ENCODE assay signal across 30 mouse cellular contexts in genomic region chr16:91968725-91969124, GRCm38 (mm10).
DNase-seq lines count a peak whose midpoint lies in the region; ATAC-seq and TF ChIP-seq lines count a peak whose summit lies in the region.
"Had no signal": no experiment of that assay in that cellular context is flagged by ENCODE, and none has a peak within 500 bp of the region (broad histone marks: within the 10 kb centered on the region; RNA-seq: fewer than 3 reads in every experiment).

No protein-coding gene starts in this region.

- H3K9me3 ChIP-seq in kidney, postnatal 0 days (replicated peaks; ENCODE audit: low read length): no peaks in the 10 kb centered on the region
- H3K9me3 ChIP-seq in lung, postnatal 0 days (ENCODE audit: low read length): no peaks in the 10 kb centered on the region
- no peaks in the 10 kb centered on the region for H3K9me3 ChIP-seq in forebrain, embryonic 13.5 days (replicated peaks)
- H3K9me3 ChIP-seq: embryonic facial prominence, embryonic 10.5 days; embryonic facial prominence, embryonic 13.5 days; forebrain, embryonic 10.5 days; heart, embryonic 10.5 days; heart, embryonic 13.5 days had no signal

- no peak overlapping the region for H3K9ac ChIP-seq in kidney, postnatal 0 days (ENCODE audit: low read depth, low read length)
- no peak overlapping the region for H3K9ac ChIP-seq in lung, postnatal 0 days (replicated peaks; ENCODE audit: low read depth)
- H3K9ac ChIP-seq in forebrain, embryonic 13.5 days: no peak overlapping the region
- H3K9ac ChIP-seq: embryonic facial prominence, embryonic 13.5 days; forebrain, postnatal 0 days; heart, embryonic 13.5 days; hindbrain, embryonic 14.5 days had no signal

- DNase-seq in kidney, postnatal 0 days (ENCODE audit: low spot score): no peak
- DNase-seq in kidney, postnatal 10 days: no peak
- peak; percentile 28 for DNase-seq in lung, postnatal 0 days (ENCODE audit: low spot score)
- no peak for DNase-seq in lung, postnatal 25 days (ENCODE audit: low spot score)
- DNase-seq in 416B (ENCODE audit: low read depth): peak; percentile 52
- no peak for DNase-seq in gastrocnemius, postnatal 14 days
- DNase-seq: adrenal gland, adult 2 months; adrenal gland, postnatal 14 days; B cell, adult 2 months; cerebellum, adult 11 months; cerebellum, adult 2 months; cerebellum, adult 9-11 months; cerebellum, postnatal 36 days; embryo, embryonic 11 days; forebrain, postnatal 0 days; gastrocnemius, adult 2 months; gastrocnemius, postnatal 25 days; heart, adult 2 months; heart, postnatal 36 days had no signal

- no peak for TF ChIP-seq POLR2A in embryonic fibroblast, embryonic 13.5 days (IDR thresholded peaks at IDR 0.05; ENCODE audit: low read depth, low read length)

- H3K36me3 ChIP-seq in kidney, postnatal 0 days (ENCODE audit: insufficient read depth, low read length): no peaks in the 10 kb centered on the region
- H3K36me3 ChIP-seq in lung, postnatal 0 days (ENCODE audit: insufficient read depth, low read length): no peaks in the 10 kb centered on the region
- H3K36me3 ChIP-seq in forebrain, embryonic 13.5 days (ENCODE audit: poor library complexity, severe bottlenecking): no peaks in the 10 kb centered on the region
- H3K36me3 ChIP-seq: embryonic facial prominence, embryonic 10.5 days; embryonic facial prominence, embryonic 13.5 days; forebrain, embryonic 10.5 days; heart, embryonic 10.5 days; heart, embryonic 13.5 days had no signal

- H3K27me3 ChIP-seq in kidney, postnatal 0 days (ENCODE audit: insufficient read depth, low read length): no peaks in the 10 kb centered on the region
- H3K27me3 ChIP-seq in lung, postnatal 0 days (replicated peaks; ENCODE audit: insufficient read depth, low read length): no peaks in the 10 kb centered on the region
- H3K27me3 ChIP-seq in forebrain, embryonic 13.5 days: no peaks in the 10 kb centered on the region
- H3K27me3 ChIP-seq: heart, embryonic 13.5 days had no signal

- 77% methylated on average over 10 of the region's 10 CpGs for WGBS in kidney, postnatal 0 days
- 67% methylated on average over 10 of the region's 10 CpGs for WGBS in lung, postnatal 0 days
- 62% methylated on average over 10 of the region's 10 CpGs for WGBS in forebrain, embryonic 13.5 days

- intact Hi-C loops in gastrocnemius, postnatal 14 days (cut with DNase I; ENCODE audit: low total_unique reads): no loop called here

- 0 out of 2 replicates have a peak overlapping the region, but pooled peaks have one; percentile 1 for H3K27ac ChIP-seq in kidney, postnatal 0 days
- H3K27ac ChIP-seq in lung, postnatal 0 days (ENCODE audit: low read length): no peak overlapping the region
- H3K27ac ChIP-seq in embryonic fibroblast, embryonic 13.5 days (ENCODE audit: insufficient read depth, low read length): peak overlapping the region; percentile 58
- H3K27ac ChIP-seq in forebrain, embryonic 13.5 days: no peak overlapping the region
- H3K27ac ChIP-seq: embryonic facial prominence, embryonic 10.5 days; embryonic facial prominence, embryonic 13.5 days; forebrain, embryonic 10.5 days; hindbrain, embryonic 14.5 days; hindbrain, postnatal 0 days had no signal

- no peak overlapping the region for H3K4me2 ChIP-seq in kidney, postnatal 0 days (ENCODE audit: low read length)
- no peak overlapping the region for H3K4me2 ChIP-seq in lung, postnatal 0 days (replicated peaks; ENCODE audit: low read depth, low read length)
- H3K4me2 ChIP-seq in forebrain, embryonic 13.5 days: no peak overlapping the region
- H3K4me2 ChIP-seq: embryonic facial prominence, embryonic 13.5 days; heart, embryonic 13.5 days; hindbrain, embryonic 14.5 days had no signal

- no peak for ATAC-seq in kidney, postnatal 0 days (replicated peaks; ENCODE audit: low FRiP score, low read depth)
- peak; percentile 15; the same call in 1 of the 2 replicates for ATAC-seq in lung, postnatal 0 days
- ATAC-seq in forebrain, embryonic 13.5 days: no peak
- ATAC-seq: forebrain, embryonic 14.5 days; forebrain, postnatal 0 days; hindbrain, postnatal 0 days; inflammation-experienced regulatory T-cells, adult 6 months had no signal

- H3K4me3 ChIP-seq in kidney, postnatal 0 days (replicated peaks; ENCODE audit: low read depth, low read length): no peak overlapping the region
- H3K4me3 ChIP-seq in lung, postnatal 0 days (ENCODE audit: low read depth, low read length): no peak overlapping the region
- no peak overlapping the region for H3K4me3 ChIP-seq in embryonic fibroblast, embryonic 13.5 days (ENCODE audit: insufficient read depth, low read length)
- H3K4me3 ChIP-seq in forebrain, embryonic 13.5 days: no peak overlapping the region
- H3K4me3 ChIP-seq: embryonic facial prominence, embryonic 10.5 days; embryonic facial prominence, embryonic 13.5 days; forebrain, embryonic 10.5 days; gastrocnemius, adult 2 months; heart, adult 2 months; heart, embryonic 10.5 days; heart, embryonic 13.5 days had no signal

- no peak for TF ChIP-seq CTCF in kidney, postnatal 0 days (IDR thresholded peaks at IDR 0.05; ENCODE audit: low read depth)
- no peak for TF ChIP-seq CTCF in lung, postnatal 0 days (IDR thresholded peaks at IDR 0.05)
- no peak for TF ChIP-seq CTCF in embryonic fibroblast, embryonic 13.5 days (IDR thresholded peaks at IDR 0.05; ENCODE audit: borderline replicate concordance, insufficient read depth, low read length)

- TF ChIP-seq EP300 in lung, postnatal 0 days (IDR thresholded peaks at IDR 0.05): no peak

- peaks cover 9% of the 10 kb centered on the region; the same call in 1 of the 2 replicates for H3K4me1 ChIP-seq in kidney, postnatal 0 days (replicated peaks; ENCODE audit: insufficient read depth, low read length)
- peaks cover 14% of the 10 kb centered on the region for H3K4me1 ChIP-seq in lung, postnatal 0 days (ENCODE audit: insufficient read depth, low read depth, low read length)
- peaks cover 24% of the 10 kb centered on the region for H3K4me1 ChIP-seq in embryonic fibroblast, embryonic 13.5 days (ENCODE audit: control insufficient read depth, insufficient read depth, low read length)
- peaks cover 18% of the 10 kb centered on the region for H3K4me1 ChIP-seq in forebrain, embryonic 13.5 days

Comparison
In these comparisons a context has a peak if more than half of its experiments do, and no peak if none do; other contexts are left out.
1. DNase-seq: peak in lung, postnatal 0 days (single experiment) and 416B (single experiment); none in kidney, postnatal 0 days (single experiment), kidney, postnatal 10 days (single experiment), lung, postnatal 25 days (single experiment) and gastrocnemius, postnatal 14 days (single experiment).
2. H3K27ac ChIP-seq: peak in kidney, postnatal 0 days (single experiment) and embryonic fibroblast, embryonic 13.5 days (single experiment); none in lung, postnatal 0 days (single experiment) and forebrain, embryonic 13.5 days (single experiment).